Mouse (Mus musculus) midbrain, embryonic 14.5 days (tissue): ENCODE data around the gene Nsmce4a. TPM values are rescaled to one million over a fixed set of nuclear protein-coding genes. Genes with fewer than 3 reads are reported as not detected.

Source experiments
- ATAC-seq: fragments of 200-750 bp; cut with Nextera tagmentation; 2 replicates; pipeline ENCODE4 v1.8.0; 2017; ENCODE audit warnings: moderate number of reproducible peaks, moderate library complexity; ENCODE audit not compliant: low FRiP score, low TSS enrichment
- DNase-seq: peaks from one replicate; pipeline ENCODE4 v3.0.0-alpha.2; 2015
- H3K27ac ChIP-seq: fragments of 300-500 bp; sonication (generic); replicated peaks from 2 replicates; pipeline ENCODE4 v1.5.1; 2014; ENCODE audit warnings: mild to moderate bottlenecking, low read depth, low read length, moderate library complexity
- H3K27me3 ChIP-seq: fragments of 300-500 bp; sonication (generic); 2 replicates; pipeline ENCODE4 v1.6.1; 2014; ENCODE audit warnings: low read length, control low read depth, mixed read lengths; ENCODE audit not compliant: control insufficient read depth, insufficient read depth
- H3K36me3 ChIP-seq: fragments of 300-500 bp; sonication (generic); 2 replicates; pipeline ENCODE4 v1.6.1; 2014; ENCODE audit warnings: low read length, control low read depth; ENCODE audit not compliant: control insufficient read depth, insufficient read depth
- H3K4me1 ChIP-seq: fragments of 300-500 bp; sonication (generic); 2 replicates; pipeline ENCODE4 v1.6.1; 2014; ENCODE audit warnings: mild to moderate bottlenecking, antibody characterized with exemption, low read length, control low read depth; ENCODE audit not compliant: control insufficient read depth, insufficient read depth
- H3K4me2 ChIP-seq: fragments of 300-500 bp; sonication (generic); 2 replicates; pipeline ENCODE4 v1.6.1; 2014; ENCODE audit warnings: mild to moderate bottlenecking, low read length, moderate library complexity
- H3K4me3 ChIP-seq: fragments of 300-500 bp; sonication (generic); replicated peaks from 2 replicates; pipeline ENCODE4 v1.5.1; 2014; ENCODE audit warnings: low read depth, low read length
- H3K9ac ChIP-seq: fragments of 300-500 bp; sonication (generic); replicated peaks from 2 replicates; pipeline ENCODE4 v1.6.1; 2014; ENCODE audit warnings: mild to moderate bottlenecking, low read length, moderate library complexity
- H3K9me3 ChIP-seq: fragments of 300-500 bp; sonication (generic); 2 replicates; pipeline ENCODE4 v1.6.1; 2016; ENCODE audit warnings: low read length, control low read depth, mixed read lengths; ENCODE audit not compliant: control insufficient read depth
- WGBS: fragments of 180-500 bp; shearing (Covaris S2); extraction: QIAGEN DNeasy Blood & Tissue Kit; methylation state at CpG from one replicate; pipeline ENCODE4 v1.1.7; 2014; 5-methylcytosine and 5-hydroxymethylcytosine counted together
- polyA plus RNA-seq: library from polyadenylated mRNA; unstranded; fragments of >200 nt; fragmentation: Nextera tagmentation; extraction: Ambion mirVana; gene quantifications from 2 replicates; pipeline ENCODE4 v1.2.1, GENCODE M21; 2014

The Nsmce4a gene
- polyA plus RNA-seq, 1 experiment from 2014 or later = 114 TPM

DNA sequence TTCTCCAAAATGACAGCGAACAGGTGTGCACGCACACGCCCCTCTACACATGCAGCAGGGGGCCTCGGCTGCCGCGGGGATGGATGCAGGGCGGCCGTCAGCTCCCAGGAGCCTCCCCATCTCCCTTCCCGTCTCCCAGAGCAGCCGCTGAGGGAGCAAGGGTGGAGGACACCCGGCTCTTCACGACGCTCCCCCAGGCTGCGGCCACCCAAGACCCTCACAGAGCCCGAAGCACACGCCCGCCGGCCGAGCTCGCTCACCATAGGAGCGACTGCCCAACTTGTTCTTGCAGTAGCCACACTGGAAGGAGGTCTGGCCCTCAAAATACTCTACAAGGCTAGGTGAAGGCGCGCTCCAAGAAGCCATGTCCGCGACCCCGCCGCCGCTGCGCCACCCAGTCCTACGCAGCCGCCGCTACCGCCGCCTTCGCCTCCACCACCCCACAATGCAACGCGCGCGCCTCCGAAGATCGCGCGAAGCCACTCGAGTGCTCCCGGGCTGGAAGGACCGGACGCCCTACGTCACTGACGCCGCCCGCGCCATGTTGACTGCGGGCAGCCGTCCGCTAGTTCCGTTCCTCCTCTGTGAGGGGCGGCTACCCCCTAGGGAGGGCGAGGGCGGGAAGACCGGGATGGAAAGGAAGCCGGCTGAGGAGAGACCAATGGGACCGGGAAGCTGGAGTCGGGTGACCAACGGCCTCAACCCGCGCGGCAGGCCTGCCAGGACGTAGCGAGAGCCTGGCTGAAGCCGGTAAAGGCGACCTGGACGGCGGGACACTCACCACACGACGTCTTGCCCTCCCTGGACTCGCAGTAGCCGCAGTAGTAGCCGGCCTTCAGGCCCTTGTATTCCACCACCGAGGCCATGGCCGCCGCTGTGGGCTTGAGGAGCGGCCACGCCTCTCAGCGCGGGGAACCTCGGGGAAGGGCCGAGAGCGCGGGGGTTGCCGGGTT lies 53.5 kb downstream of the Nsmce4a start:
- H3K9me3 ChIP-seq = no peaks in the 10 kb centered on the region
- H3K4me3 ChIP-seq = peak overlapping the region; percentile 89
- DNase-seq (peak; percentile 100), ATAC-seq (peak; percentile 98)
- peak overlapping the region; percentile 95 for H3K9ac ChIP-seq
- H3K4me1 ChIP-seq = peaks cover 16% of the 10 kb centered on the region
- peak overlapping the region; percentile 98 for H3K27ac ChIP-seq
- WGBS = under 1% methylated on average over 90 of the region's 90 CpGs
- no peaks in the 10 kb centered on the region for H3K27me3 ChIP-seq
- 0 out of 2 replicates have a peak, but pooled peaks cover 5% of the 10 kb centered on the region for H3K36me3 ChIP-seq
- peak overlapping the region; percentile 77 for H3K4me2 ChIP-seq

DNA sequence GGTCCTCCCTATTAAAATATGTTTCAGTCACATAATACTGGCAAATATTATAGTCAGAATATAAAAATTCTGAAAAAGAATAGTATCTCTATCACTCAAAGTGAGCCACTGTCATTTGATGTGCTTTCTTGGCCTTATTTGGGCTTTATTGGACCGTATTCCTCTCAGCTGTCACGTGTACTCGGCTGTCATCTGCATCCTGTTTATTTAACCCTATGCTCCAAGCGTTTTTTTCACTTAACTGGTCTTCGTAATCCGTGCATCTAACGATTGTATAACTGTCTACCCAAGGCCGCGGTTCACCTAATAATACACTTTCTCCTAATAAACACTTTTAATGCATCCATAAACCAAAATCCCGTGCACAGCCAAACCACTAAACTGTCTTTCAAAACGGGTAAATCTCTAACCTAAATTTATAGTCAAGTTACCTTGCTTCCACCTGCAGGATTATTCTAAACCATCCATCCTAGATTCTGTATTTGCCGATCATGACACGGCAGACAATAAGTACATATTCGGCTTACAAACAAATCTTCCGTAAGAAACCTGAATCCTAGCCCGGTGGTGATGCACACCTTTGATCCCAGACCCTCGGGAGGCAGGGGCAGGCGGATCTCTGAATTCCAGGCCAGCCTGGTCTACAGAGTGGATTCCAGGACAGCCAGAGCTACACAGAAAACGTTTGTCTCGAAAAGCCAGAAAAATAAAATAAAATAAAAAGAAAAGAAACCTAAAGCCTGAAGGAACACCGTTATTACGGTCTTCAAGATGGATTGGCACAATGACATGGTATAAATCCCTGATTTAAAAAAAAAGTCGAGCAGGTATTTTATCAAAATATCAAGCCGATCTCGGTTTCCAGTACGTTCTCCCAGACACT lies 54.5 kb downstream of the Nsmce4a start:
- H3K36me3 ChIP-seq = 0 out of 2 replicates have a peak, but pooled peaks cover 8% of the 10 kb centered on the region
- H3K9ac ChIP-seq = peak overlapping the region; percentile 95
- no peaks in the 10 kb centered on the region for H3K27me3 ChIP-seq
- peak overlapping the region; percentile 89 for H3K4me3 ChIP-seq
- DNase-seq = peak; percentile 17
- H3K4me1 ChIP-seq = peaks cover 16% of the 10 kb centered on the region
- peak overlapping the region; percentile 98 for H3K27ac ChIP-seq
- ATAC-seq = no peak
- no peaks in the 10 kb centered on the region for H3K9me3 ChIP-seq
- 45% methylated on average over 26 of the region's 26 CpGs for WGBS
- H3K4me2 ChIP-seq = peak overlapping the region; percentile 77

DNA sequence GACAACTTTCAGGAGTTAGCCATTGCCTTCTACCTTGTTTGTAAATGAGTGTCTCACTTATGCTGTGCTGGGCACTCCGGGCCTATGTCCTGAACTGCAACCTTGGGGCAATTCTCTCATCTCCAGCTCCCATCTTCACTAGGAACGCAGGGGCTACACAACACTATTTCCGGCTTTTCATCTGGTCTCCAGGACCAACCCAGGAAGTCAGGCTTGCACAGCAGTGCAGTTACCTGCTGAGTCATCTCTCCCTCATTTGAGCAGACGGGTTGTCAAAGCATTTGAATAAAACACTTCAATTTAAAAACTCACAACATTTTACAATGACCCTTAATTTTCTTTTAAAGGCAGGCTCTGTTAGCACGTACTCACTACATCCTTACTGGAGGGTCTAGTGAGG lies 62.7 kb downstream of the Nsmce4a start:
- WGBS = 93% methylated on average over 5 of the region's 5 CpGs
- H3K27me3 ChIP-seq = no peaks in the 10 kb centered on the region
- peaks cover 71% of the 10 kb centered on the region for H3K36me3 ChIP-seq
- H3K9me3 ChIP-seq = no peaks in the 10 kb centered on the region
- H3K9ac ChIP-seq = no peak overlapping the region
- H3K4me1 ChIP-seq = no peaks in the 10 kb centered on the region
- no peak for DNase-seq
- no peak overlapping the region for H3K4me2 ChIP-seq
- no peak overlapping the region for H3K4me3 ChIP-seq
- ATAC-seq = no peak
- H3K27ac ChIP-seq = no peak overlapping the region

DNA sequence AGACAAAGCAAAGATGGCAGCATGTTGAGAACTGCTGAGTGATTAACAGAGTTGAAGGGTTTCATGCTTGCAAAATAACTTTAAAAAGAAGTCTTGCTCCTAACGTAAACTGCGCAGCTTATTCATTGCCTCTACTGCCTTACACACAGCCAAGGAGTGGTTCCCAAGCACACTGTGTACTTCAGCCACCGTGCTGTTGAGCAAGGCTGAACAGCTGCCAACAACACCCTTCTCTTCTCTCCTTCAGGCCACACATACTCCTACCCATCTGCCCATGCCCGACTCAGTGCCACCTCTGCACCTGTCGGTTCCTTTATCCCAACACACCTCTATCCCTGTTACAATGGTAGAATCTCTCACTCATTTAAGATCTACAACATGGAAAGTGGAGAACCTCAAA lies 69.9 kb downstream of the Nsmce4a start:
- 93% methylated on average over 5 of the region's 5 CpGs for WGBS
- Histone ChIP-seq H3K36me3 (peaks cover 67% of the 10 kb centered on the region), H3K4me1 (no peaks in the 10 kb centered on the region), H3K27ac (no peak overlapping the region), H3K27me3 (no peaks in the 10 kb centered on the region), H3K4me3 (no peak overlapping the region), H3K4me2 (no peak overlapping the region), H3K9me3 (no peaks in the 10 kb centered on the region), H3K9ac (no peak overlapping the region)
- ATAC-seq (no peak), DNase-seq (no peak)

DNA sequence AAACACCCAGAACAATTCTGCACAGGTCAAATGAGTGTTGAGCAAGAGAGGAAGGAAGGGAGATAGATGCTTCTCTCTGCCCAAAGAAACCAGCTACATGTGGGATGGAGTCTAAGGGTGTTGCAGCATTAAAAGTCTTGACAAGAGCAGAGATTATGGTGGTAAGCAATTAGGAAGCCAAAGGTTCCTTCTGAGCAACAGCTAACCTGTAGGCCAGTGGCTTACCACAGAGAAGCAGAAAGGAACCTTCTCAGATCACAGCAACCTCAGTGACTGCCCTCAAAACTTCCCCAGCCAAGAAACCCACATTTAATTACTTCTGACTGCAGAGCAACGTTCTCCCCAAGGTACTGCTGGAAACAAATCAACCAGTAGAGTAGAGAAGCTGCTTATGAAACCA lies 71.4 kb downstream of the Nsmce4a start:
- WGBS = 88% methylated on average over 1 of the region's 1 CpGs

DNA sequence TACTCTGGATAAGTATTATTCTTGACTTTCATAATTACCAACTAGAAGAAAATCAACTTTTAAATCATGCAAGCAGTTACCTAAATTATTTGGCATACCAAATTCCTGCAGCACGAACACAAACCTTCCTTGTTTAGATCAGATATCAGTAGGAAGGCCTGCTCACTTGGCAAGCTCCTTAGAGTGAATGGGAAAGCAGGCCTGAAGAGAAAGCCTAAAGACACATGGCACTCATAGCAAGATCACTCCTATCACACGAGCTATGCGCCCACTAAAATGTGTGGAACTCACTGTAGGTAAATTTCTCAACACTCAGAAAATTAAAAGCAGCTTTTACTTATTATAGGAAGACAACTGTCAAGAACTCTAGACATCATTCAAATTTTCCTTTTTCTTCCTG lies 79.6 kb downstream of the Nsmce4a start:
- Histone ChIP-seq H3K9me3 (no peaks in the 10 kb centered on the region), H3K4me3 (no peak overlapping the region), H3K4me1 (no peaks in the 10 kb centered on the region), H3K4me2 (no peak overlapping the region), H3K27ac (no peak overlapping the region), H3K9ac (no peak overlapping the region), H3K27me3 (no peaks in the 10 kb centered on the region), H3K36me3 (peaks cover 14% of the 10 kb centered on the region)
- no peak for ATAC-seq
- WGBS = 96% methylated on average over 3 of the region's 3 CpGs
- DNase-seq = no peak

More for the DNA sequence above, 71.4 kb downstream of the Nsmce4a start:
- DNase-seq (no peak), ATAC-seq (no peak)
- H3K27ac ChIP-seq = no peak overlapping the region
- no peak overlapping the region for H3K4me3 ChIP-seq
- H3K9ac ChIP-seq = no peak overlapping the region
- H3K4me2 ChIP-seq = no peak overlapping the region
- peaks cover 54% of the 10 kb centered on the region for H3K36me3 ChIP-seq
- no peaks in the 10 kb centered on the region for H3K9me3 ChIP-seq
- no peaks in the 10 kb centered on the region for H3K27me3 ChIP-seq
- no peaks in the 10 kb centered on the region for H3K4me1 ChIP-seq

DNA sequence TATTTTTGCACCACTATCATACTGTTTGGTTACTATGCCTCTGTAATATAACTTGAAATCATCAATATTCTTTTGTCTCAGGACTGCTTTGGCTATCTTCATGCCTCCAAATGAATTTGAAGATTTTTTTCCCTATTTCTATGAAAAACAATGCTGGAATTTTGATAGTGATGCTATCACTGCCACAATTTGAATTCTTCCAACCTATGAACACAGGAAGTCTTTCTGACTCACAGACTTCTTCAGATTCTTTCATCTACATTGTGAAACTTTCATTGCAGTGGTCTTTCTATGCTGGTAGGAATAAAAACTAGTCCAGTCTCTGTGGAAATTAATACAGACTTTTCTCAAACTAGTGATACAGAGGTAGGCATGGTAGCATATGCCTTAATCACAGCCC lies 80.9 kb downstream of the Nsmce4a start:
- no peaks in the 10 kb centered on the region for H3K4me1 ChIP-seq
- no peak overlapping the region for H3K4me2 ChIP-seq
- no peak overlapping the region for H3K9ac ChIP-seq
- no peak overlapping the region for H3K27ac ChIP-seq
- 0 out of 2 replicates have a peak, but pooled peaks cover 10% of the 10 kb centered on the region for H3K36me3 ChIP-seq
- no peaks in the 10 kb centered on the region for H3K27me3 ChIP-seq
- H3K4me3 ChIP-seq = no peak overlapping the region
- 0 out of 2 replicates have a peak, but pooled peaks cover under 1% of the 10 kb centered on the region for H3K9me3 ChIP-seq
- ATAC-seq (no peak), DNase-seq (no peak)
